Mouse (Mus musculus) lung, postnatal 0 days (tissue): Measurements from ENCODE around the gene Lhfp.

ENCODE experiments used
- CTCF ChIP-seq: IDR thresholded peaks from 2 replicates; pipeline ENCODE4 v1.5.1; 2016; ENCODE audit warnings: antibody characterized with exemption, mild to moderate bottlenecking
- EP300 ChIP-seq: IDR thresholded peaks from 2 replicates; pipeline ENCODE4 v1.6.1; 2016; ENCODE audit warnings: antibody characterized with exemption, mild to moderate bottlenecking, control low read depth

DNA sequence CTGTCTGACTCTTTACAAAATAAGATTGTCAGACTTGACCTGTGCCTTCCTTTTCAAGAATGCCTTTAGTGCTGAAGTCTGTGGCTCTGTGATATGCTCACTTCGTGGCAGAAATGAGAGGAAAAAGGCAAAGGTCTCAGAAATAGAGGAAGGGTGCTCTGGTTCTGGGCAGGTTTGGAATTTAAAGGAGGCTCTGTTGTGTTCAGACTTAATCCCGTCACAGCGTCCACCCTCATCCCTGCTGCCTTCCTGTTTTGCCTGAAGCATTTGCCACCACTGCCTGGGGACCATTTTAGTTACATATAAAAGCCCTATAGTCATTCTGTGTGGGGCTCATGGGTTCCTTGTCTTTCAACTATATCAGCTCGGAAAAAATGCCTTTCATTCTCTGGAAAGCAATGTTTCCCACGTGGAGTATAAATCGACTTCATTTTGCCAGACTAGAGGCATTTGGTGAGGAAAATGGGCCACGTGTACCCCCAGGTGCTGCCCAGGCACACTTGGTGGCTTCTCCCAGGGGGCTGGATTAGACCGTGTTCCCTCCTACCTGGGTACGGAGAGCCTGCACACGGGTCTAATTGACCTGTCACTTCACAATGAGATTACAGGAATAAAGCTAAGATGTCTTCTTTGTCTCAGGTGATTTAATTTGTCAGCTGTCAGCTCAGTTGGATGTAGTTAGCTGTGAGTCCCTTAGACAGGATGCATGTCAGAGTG lies 207.0 kb downstream of the Lhfp start:
- TF ChIP-seq CTCF = no peak
- no peak for TF ChIP-seq EP300
